In genomic region chr1:37686953-37687441, GRCm38 (mm10) we compare ENCODE assay signal across 11 mouse cellular contexts. TPM values are rescaled to one million over a fixed set of nuclear protein-coding genes. Genes with fewer than 3 reads are reported as not detected.
A peak's percentile ranks its signal among the peaks of the same experiment; 100 is the strongest.
DNase-seq lines count a peak whose midpoint lies in the region; ATAC-seq lines count a peak whose summit lies in the region.
"Had no signal": no experiment of that assay in that cellular context is flagged by ENCODE, and none has a peak within 500 bp of the region (broad histone marks: within the 10 kb centered on the region; RNA-seq: fewer than 3 reads in every experiment).

No protein-coding gene starts in this region.

- 0 out of 2 replicates have a peak overlapping the region, but pooled peaks have one; percentile 8 for H3K4me2 ChIP-seq in forebrain, embryonic 15.5 days (replicated peaks)
- H3K4me2 ChIP-seq in lung, embryonic 16.5 days (ENCODE audit: low read depth, low read length): peak overlapping the region; percentile 46
- H3K4me2 ChIP-seq in liver, embryonic 11.5 days: no peak overlapping the region
- H3K4me2 ChIP-seq: limb, embryonic 12.5 days; midbrain, embryonic 11.5 days had no signal

- no peak overlapping the region for H3K4me3 ChIP-seq in forebrain, embryonic 15.5 days
- no peak overlapping the region for H3K4me3 ChIP-seq in forebrain, embryonic 10.5 days
- peak overlapping the region; percentile 8 for H3K4me3 ChIP-seq in lung, embryonic 16.5 days (ENCODE audit: low read length)
- no peak overlapping the region for H3K4me3 ChIP-seq in liver, embryonic 11.5 days (ENCODE audit: low read depth, low read length)
- H3K4me3 ChIP-seq: limb, embryonic 12.5 days had no signal

- no peaks in the 10 kb centered on the region for H3K27me3 ChIP-seq in forebrain, embryonic 15.5 days
- no peaks in the 10 kb centered on the region for H3K27me3 ChIP-seq in forebrain, embryonic 10.5 days (ENCODE audit: poor library complexity, severe bottlenecking)
- H3K27me3 ChIP-seq in lung, embryonic 16.5 days (ENCODE audit: control insufficient read depth, insufficient read depth, low read depth, low read length): no peaks in the 10 kb centered on the region
- H3K27me3 ChIP-seq in liver, embryonic 11.5 days (replicated peaks; ENCODE audit: control insufficient read depth, insufficient read depth, low read length): no peaks in the 10 kb centered on the region
- H3K27me3 ChIP-seq: limb, embryonic 12.5 days had no signal

- ATAC-seq in forebrain, embryonic 15.5 days (replicated peaks): peak; percentile 43; the same call in 1 of the 2 replicates
- ATAC-seq in lung, embryonic 16.5 days (ENCODE audit: low read depth): peak; percentile 63
- no peak for ATAC-seq in liver, embryonic 11.5 days (replicated peaks; ENCODE audit: low FRiP score)

- H3K9me3 ChIP-seq in forebrain, embryonic 15.5 days: no peaks in the 10 kb centered on the region
- H3K9me3 ChIP-seq in forebrain, embryonic 10.5 days: no peaks in the 10 kb centered on the region; the same call in 1 of the 2 replicates
- no peaks in the 10 kb centered on the region for H3K9me3 ChIP-seq in lung, embryonic 16.5 days (ENCODE audit: control insufficient read depth, low read length)
- H3K9me3 ChIP-seq in liver, embryonic 11.5 days (ENCODE audit: control insufficient read depth, low read length): no peaks in the 10 kb centered on the region
- H3K9me3 ChIP-seq: limb, embryonic 12.5 days had no signal

- peaks cover 11% of the 10 kb centered on the region for H3K4me1 ChIP-seq in forebrain, embryonic 15.5 days
- no peaks in the 10 kb centered on the region for H3K4me1 ChIP-seq in forebrain, embryonic 10.5 days
- peaks cover 17% of the 10 kb centered on the region for H3K4me1 ChIP-seq in lung, embryonic 16.5 days (replicated peaks; ENCODE audit: control insufficient read depth, insufficient read depth, low read length)
- no peaks in the 10 kb centered on the region for H3K4me1 ChIP-seq in liver, embryonic 11.5 days (replicated peaks; ENCODE audit: control insufficient read depth, insufficient read depth, low read length)

- H3K9ac ChIP-seq in forebrain, embryonic 15.5 days (replicated peaks): no peak overlapping the region
- peak overlapping the region; percentile 31; the same call in 1 of the 2 replicates for H3K9ac ChIP-seq in lung, embryonic 16.5 days (ENCODE audit: low read length)
- H3K9ac ChIP-seq in liver, embryonic 11.5 days (ENCODE audit: low read depth, low read length): no peak overlapping the region
- H3K9ac ChIP-seq: limb, embryonic 12.5 days had no signal

- H3K27ac ChIP-seq in forebrain, embryonic 15.5 days (replicated peaks): peak overlapping the region; percentile 54
- H3K27ac ChIP-seq in forebrain, embryonic 10.5 days: no peak overlapping the region
- peak overlapping the region; percentile 93 for H3K27ac ChIP-seq in lung, embryonic 16.5 days (ENCODE audit: low read length)
- no peak overlapping the region for H3K27ac ChIP-seq in liver, embryonic 11.5 days (ENCODE audit: low read depth, low read length)
- H3K27ac ChIP-seq: limb, embryonic 12.5 days had no signal

- WGBS in forebrain, embryonic 15.5 days: 70% methylated on average over 15 of the region's 15 CpGs
- WGBS in forebrain, embryonic 10.5 days: 88% methylated on average over 15 of the region's 15 CpGs
- WGBS in lung, embryonic 16.5 days: 44% methylated on average over 15 of the region's 15 CpGs
- WGBS in liver, embryonic 11.5 days: 79% methylated on average over 15 of the region's 15 CpGs

- no peak for DNase-seq in forebrain, embryonic 10.5 days (ENCODE audit: extremely low spot score, low spot score)
- peak; percentile 63 for DNase-seq in cerebellum, adult 11-12 months
- DNase-seq in layer of hippocampus, adult 11-12 months (ENCODE audit: low spot score): peak; percentile 85
- no peak for DNase-seq in adrenal gland, postnatal 14 days
- DNase-seq in liver, embryonic 11.5 days (ENCODE audit: low spot score): no peak
- DNase-seq in kidney, adult 9 months: no peak
- DNase-seq: thymus, postnatal 25 days had no signal

- no peaks in the 10 kb centered on the region for H3K36me3 ChIP-seq in forebrain, embryonic 15.5 days
- H3K36me3 ChIP-seq in forebrain, embryonic 10.5 days (replicated peaks): no peaks in the 10 kb centered on the region
- H3K36me3 ChIP-seq in lung, embryonic 16.5 days (ENCODE audit: control insufficient read depth, insufficient read depth, low read length): no peaks in the 10 kb centered on the region
- H3K36me3 ChIP-seq in liver, embryonic 11.5 days (ENCODE audit: control insufficient read depth, insufficient read depth, low read length): no peaks in the 10 kb centered on the region
- H3K36me3 ChIP-seq: limb, embryonic 12.5 days had no signal

RNA-seq across cellular contexts. Expression of gene 2010300C02Rik, which starts 32.9 kb away (rescaled TPM):
- polyA plus RNA-seq in forebrain, embryonic 15.5 days (2015; fragmentation: Nextera tagmentation; extraction: Ambion mirVana): 2.9 and 3.1 TPM in 2 replicates
- 0.66 and 0.68 TPM in 2 replicates for polyA plus RNA-seq in forebrain, embryonic 10.5 days (2016; fragmentation: Nextera tagmentation; extraction: Ambion mirVana)
- 12.7 and 13.0 TPM in 2 replicates for polyA plus RNA-seq in lung, embryonic 16.5 days (2015; fragmentation: Nextera tagmentation; extraction: Ambion mirVana)
- 3.1 and 3.2 TPM in 2 replicates for total RNA-seq in adrenal gland, postnatal 14 days (2021)
- 0.58 and 0.69 TPM in 2 replicates for polyA plus RNA-seq in liver, embryonic 11.5 days (2014; fragmentation: Nextera tagmentation; extraction: Ambion mirVana)

Comparison
In these comparisons a context has a peak if more than half of its experiments do, and no peak if none do; other contexts are left out.
1. H3K27ac ChIP-seq: peak in forebrain, embryonic 15.5 days (single experiment) and lung, embryonic 16.5 days (single experiment); none in forebrain, embryonic 10.5 days (single experiment) and liver, embryonic 11.5 days (single experiment).
2. DNase-seq: peak in cerebellum, adult 11-12 months (single experiment) and layer of hippocampus, adult 11-12 months (single experiment); none in forebrain, embryonic 10.5 days (single experiment), adrenal gland, postnatal 14 days (single experiment), liver, embryonic 11.5 days (single experiment) and kidney, adult 9 months (single experiment).